Mouse (Mus musculus): ENCODE measurements around the gene Slc38a1.
A peak's percentile ranks its signal among the peaks of the same experiment; 100 is the strongest.

GRCm38 (mm10) chr15:96692401-96692800, 49.7 kb upstream of the Slc38a1 start:
- TF ChIP-seq CTCF (IDR thresholded peaks at IDR 0.05 in 2 of 3, conservative IDR thresholded peaks at IDR 0.05 in 1 of 3; ENCODE audit: control insufficient read depth in 1 of 3, insufficient read depth in 1 of 3, low read depth in 2 of 3, low read length in 3 of 3, poor library complexity in 1 of 3, severe bottlenecking in 1 of 3) (no peak), MYC (IDR thresholded peaks at IDR 0.05; ENCODE audit: low read depth, low read length) (no peak), EP300 (IDR thresholded peaks at IDR 0.05; ENCODE audit: low read depth in 1 of 2, low read length in 2 of 2) (no peak), HCFC1 (IDR thresholded peaks at IDR 0.05; ENCODE audit: low read depth, low read length) (no peak), MAFK (IDR thresholded peaks at IDR 0.05; ENCODE audit: borderline replicate concordance, low read depth, low read length) (peak; percentile 6; the same call in 1 of the 2 replicates), ELF1 (IDR thresholded peaks at IDR 0.05; ENCODE audit: low read depth, low read length) (no peak), MXI1 (IDR thresholded peaks at IDR 0.05; ENCODE audit: low read depth, low read length) (no peak), POLR2A (IDR thresholded peaks at IDR 0.05; ENCODE audit: control insufficient read depth in 1 of 2, insufficient read depth in 1 of 2, low read depth in 1 of 2, low read length in 2 of 2, poor library complexity in 1 of 2) (0 out of 4 replicates have a peak, but pooled peaks of 1 of the 2 experiments have one; percentile 44), USF1 (IDR thresholded peaks at IDR 0.05; ENCODE audit: low read depth, low read length) (no peak)

Measured in MEL (cell line).